Mouse (Mus musculus): ENCODE measurements around the gene Kctd6. TPM values are rescaled to one million over a fixed set of nuclear protein-coding genes. Genes with fewer than 3 reads are reported as not detected.
"Not testable (repeated sequence)": the region's sequence is repeated elsewhere in the genome, so short reads cannot be mapped to it uniquely, and the experiment has no call there.

The Kctd6 gene
- polyA plus RNA-seq (2014; fragmentation: Nextera tagmentation; extraction: Ambion mirVana): 9.1 and 10.4 TPM in 2 replicates

- peak; percentile 98 for ATAC-seq (ENCODE audit: low FRiP score, low TSS enrichment)
- H3K27ac ChIP-seq (ENCODE audit: low read depth, low read length): peak within 1 kb of the TSS; percentile 34; the same call in 1 of the 2 replicates
- H3K4me2 ChIP-seq (replicated peaks; ENCODE audit: low read depth, low read length): peak within 1 kb of the TSS; percentile 84
- H3K27me3 ChIP-seq (ENCODE audit: control insufficient read depth, insufficient read depth, low read length): no peaks in the 10 kb centered on the region
- no peaks in the 10 kb centered on the region for H3K36me3 ChIP-seq (ENCODE audit: control insufficient read depth, insufficient read depth, low read length)
- no peaks in the 10 kb centered on the region for H3K9me3 ChIP-seq (ENCODE audit: control insufficient read depth, low read length)
- peak within 1 kb of the TSS; percentile 69 for H3K4me3 ChIP-seq (ENCODE audit: low read length)
- 2% methylated on average over 22 of the region's 49 CpGs for WGBS
- peaks cover 17% of the 10 kb centered on the region; the same call in 1 of the 2 replicates for H3K4me1 ChIP-seq (ENCODE audit: control insufficient read depth, insufficient read depth, low read length)
- peak within 1 kb of the TSS; percentile 85 for H3K9ac ChIP-seq (ENCODE audit: low read depth, low read length)
Observed at GRCm38 (mm10) chr14:8213803-8214224, at the start of gene Kctd6. Gene Kctd6 (plus strand): TSS chr14:8214140.

- H3K36me3 ChIP-seq (ENCODE audit: control insufficient read depth, insufficient read depth, low read length): peaks cover 68% of the 10 kb centered on the region
- WGBS: 60% methylated on average over 7 of the region's 7 CpGs
- no peak overlapping the region for H3K9ac ChIP-seq (ENCODE audit: low read depth, low read length)
- H3K9me3 ChIP-seq (ENCODE audit: control insufficient read depth, low read length): no peaks in the 10 kb centered on the region
- no peak overlapping the region for H3K4me2 ChIP-seq (replicated peaks; ENCODE audit: low read depth, low read length)
- no peak for ATAC-seq (ENCODE audit: low FRiP score, low TSS enrichment)
- H3K4me3 ChIP-seq (ENCODE audit: low read length): no peak overlapping the region
- no peaks in the 10 kb centered on the region for H3K27me3 ChIP-seq (ENCODE audit: control insufficient read depth, insufficient read depth, low read length)
- no peaks in the 10 kb centered on the region for H3K4me1 ChIP-seq (ENCODE audit: control insufficient read depth, insufficient read depth, low read length)
- H3K27ac ChIP-seq (ENCODE audit: low read depth, low read length): no peak overlapping the region
Observed at GRCm38 (mm10) chr14:8164463-8164862, 49.5 kb upstream of the Kctd6 start.

- Histone ChIP-seq H3K9me3 (ENCODE audit: control insufficient read depth, low read length) (no peaks in the 10 kb centered on the region), H3K36me3 (ENCODE audit: control insufficient read depth, insufficient read depth, low read length) (peaks cover 27% of the 10 kb centered on the region), H3K9ac (ENCODE audit: low read depth, low read length) (peak within 1 kb of the TSS; percentile 91), H3K4me2 (replicated peaks; ENCODE audit: low read depth, low read length) (peak within 1 kb of the TSS; percentile 52), H3K27me3 (ENCODE audit: control insufficient read depth, insufficient read depth, low read length) (no peaks in the 10 kb centered on the region), H3K4me1 (ENCODE audit: control insufficient read depth, insufficient read depth, low read length) (peaks cover 8% of the 10 kb centered on the region), H3K4me3 (ENCODE audit: low read length) (peak within 1 kb of the TSS; percentile 98), H3K27ac (ENCODE audit: low read depth, low read length) (peak within 1 kb of the TSS; percentile 69)
- under 1% methylated on average over 64 of the region's 64 CpGs for WGBS
- peak; percentile 100 for ATAC-seq (ENCODE audit: low FRiP score, low TSS enrichment)
Observed at GRCm38 (mm10) chr14:8172507-8173410, 41.2 kb upstream of the Kctd6 start, which contains the start of gene Pdhb. Gene Pdhb (minus strand): TSS chr14:8173025.

DNA sequence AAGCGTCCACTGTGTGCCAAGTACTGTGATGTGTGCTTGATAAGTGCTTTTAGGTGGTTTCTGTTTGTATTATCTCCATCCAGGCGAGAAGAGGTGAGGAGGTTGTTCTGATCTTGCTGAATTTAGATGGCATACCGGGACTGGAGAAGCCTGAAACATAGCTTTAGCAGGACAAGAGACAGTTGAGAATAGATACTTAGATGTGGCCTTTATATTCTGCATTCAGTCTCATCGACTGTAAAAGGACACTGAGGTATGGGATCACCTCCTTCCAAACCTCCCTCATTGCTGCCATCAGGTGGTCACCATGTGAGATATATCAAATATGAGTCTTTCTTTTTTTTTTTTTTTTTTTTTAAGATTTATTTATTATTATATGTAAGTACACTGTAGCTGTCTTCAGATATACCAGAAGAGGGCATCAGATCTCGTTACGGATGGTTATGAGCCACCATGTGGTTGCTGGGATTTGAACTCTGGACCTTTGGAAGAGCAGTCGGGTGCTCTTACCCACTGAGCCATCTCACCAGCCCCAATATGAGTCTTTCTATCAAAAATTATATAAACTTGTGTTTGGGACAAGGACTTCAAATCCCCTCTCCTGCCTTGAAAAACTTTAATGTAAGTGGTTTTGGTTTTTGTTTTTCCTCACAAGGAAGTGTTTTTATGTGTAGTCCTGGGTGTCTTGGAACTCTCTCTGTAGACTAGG, 40.2 kb upstream of the Kctd6 start:
- not testable (repeated sequence) for H3K4me1 ChIP-seq (ENCODE audit: control insufficient read depth, insufficient read depth, low read length); H3K27me3 ChIP-seq (ENCODE audit: control insufficient read depth, insufficient read depth, low read length); H3K9me3 ChIP-seq (ENCODE audit: control insufficient read depth, low read length)
- Histone ChIP-seq H3K27ac (ENCODE audit: low read depth, low read length) (peak overlapping the region; percentile 60; the same call in 1 of the 2 replicates), H3K4me2 (replicated peaks; ENCODE audit: low read depth, low read length) (peak overlapping the region; percentile 52), H3K9ac (ENCODE audit: low read depth, low read length) (peak overlapping the region; percentile 18; the same call in 1 of the 2 replicates), H3K4me3 (ENCODE audit: low read length) (peak overlapping the region; percentile 98), H3K36me3 (ENCODE audit: control insufficient read depth, insufficient read depth, low read length) (peaks cover 19% of the 10 kb centered on the region)
- ATAC-seq (ENCODE audit: low FRiP score, low TSS enrichment): 0 out of 2 replicates have a peak, but pooled peaks have one; percentile 5
- WGBS: 22% methylated on average over 5 of the region's 7 CpGs

DNA sequence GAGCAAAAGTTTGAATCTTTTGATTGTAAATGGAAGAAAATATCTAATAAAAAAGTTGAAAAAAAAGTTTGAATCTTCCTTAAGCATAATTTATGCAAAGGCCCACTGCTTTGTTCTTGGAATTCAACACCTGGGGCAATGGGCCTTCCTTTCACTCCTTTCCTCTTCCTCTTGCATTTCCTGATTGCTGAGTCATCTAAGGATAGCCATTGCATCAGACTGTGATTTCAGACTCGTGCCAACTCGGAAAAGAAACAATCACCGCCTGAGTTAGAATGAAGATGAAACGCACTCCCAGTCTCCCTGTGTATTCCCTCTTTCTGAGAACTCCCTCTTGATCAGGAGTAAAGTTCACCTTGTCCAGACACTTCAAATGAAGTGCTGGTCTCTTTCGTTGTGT, 39.3 kb upstream of the Kctd6 start:
- Histone ChIP-seq H3K9ac (ENCODE audit: low read depth, low read length) (no peak overlapping the region), H3K4me3 (ENCODE audit: low read length) (no peak overlapping the region), H3K27me3 (ENCODE audit: control insufficient read depth, insufficient read depth, low read length) (no peaks in the 10 kb centered on the region), H3K27ac (ENCODE audit: low read depth, low read length) (no peak overlapping the region), H3K36me3 (ENCODE audit: control insufficient read depth, insufficient read depth, low read length) (peaks cover 9% of the 10 kb centered on the region), H3K4me1 (ENCODE audit: control insufficient read depth, insufficient read depth, low read length) (peaks cover 8% of the 10 kb centered on the region), H3K9me3 (ENCODE audit: control insufficient read depth, low read length) (no peaks in the 10 kb centered on the region), H3K4me2 (replicated peaks; ENCODE audit: low read depth, low read length) (no peak overlapping the region)
- ATAC-seq (ENCODE audit: low FRiP score, low TSS enrichment): no peak
- 81% methylated on average over 5 of the region's 5 CpGs for WGBS

GRCm38 (mm10) chr14:8176251-8176650, 37.7 kb upstream of the Kctd6 start:
- 53% methylated on average over 5 of the region's 5 CpGs for WGBS
- H3K27ac ChIP-seq (ENCODE audit: low read depth, low read length): no peak overlapping the region
- peaks cover 8% of the 10 kb centered on the region for H3K4me1 ChIP-seq (ENCODE audit: control insufficient read depth, insufficient read depth, low read length)
- no peak overlapping the region for H3K9ac ChIP-seq (ENCODE audit: low read depth, low read length)
- no peaks in the 10 kb centered on the region for H3K9me3 ChIP-seq (ENCODE audit: control insufficient read depth, low read length)
- no peak overlapping the region for H3K4me3 ChIP-seq (ENCODE audit: low read length)
- ATAC-seq (ENCODE audit: low FRiP score, low TSS enrichment): no peak
- no peaks in the 10 kb centered on the region for H3K36me3 ChIP-seq (ENCODE audit: control insufficient read depth, insufficient read depth, low read length)
- no peak overlapping the region for H3K4me2 ChIP-seq (replicated peaks; ENCODE audit: low read depth, low read length)
- H3K27me3 ChIP-seq (ENCODE audit: control insufficient read depth, insufficient read depth, low read length): no peaks in the 10 kb centered on the region

- H3K4me2 ChIP-seq (replicated peaks; ENCODE audit: low read depth, low read length): no peak overlapping the region
- no peak overlapping the region for H3K27ac ChIP-seq (ENCODE audit: low read depth, low read length)
- WGBS: 82% methylated on average over 4 of the region's 4 CpGs
- no peak overlapping the region for H3K4me3 ChIP-seq (ENCODE audit: low read length)
- H3K36me3 ChIP-seq (ENCODE audit: control insufficient read depth, insufficient read depth, low read length): no peaks in the 10 kb centered on the region
- no peaks in the 10 kb centered on the region for H3K4me1 ChIP-seq (ENCODE audit: control insufficient read depth, insufficient read depth, low read length)
- H3K27me3 ChIP-seq (ENCODE audit: control insufficient read depth, insufficient read depth, low read length): no peaks in the 10 kb centered on the region
- no peaks in the 10 kb centered on the region for H3K9me3 ChIP-seq (ENCODE audit: control insufficient read depth, low read length)
- ATAC-seq (ENCODE audit: low FRiP score, low TSS enrichment): no peak
- no peak overlapping the region for H3K9ac ChIP-seq (ENCODE audit: low read depth, low read length)
Observed at GRCm38 (mm10) chr14:8180371-8181035, 33.4 kb upstream of the Kctd6 start.

GRCm38 (mm10) chr14:8183330-8183729, 30.6 kb upstream of the Kctd6 start:
- no peaks in the 10 kb centered on the region for H3K9me3 ChIP-seq (ENCODE audit: control insufficient read depth, low read length)
- H3K4me2 ChIP-seq (replicated peaks; ENCODE audit: low read depth, low read length): no peak overlapping the region
- H3K27me3 ChIP-seq (ENCODE audit: control insufficient read depth, insufficient read depth, low read length): no peaks in the 10 kb centered on the region
- H3K4me3 ChIP-seq (ENCODE audit: low read length): no peak overlapping the region
- no peak overlapping the region for H3K27ac ChIP-seq (ENCODE audit: low read depth, low read length)
- WGBS: 62% methylated on average over 3 of the region's 3 CpGs
- no peak overlapping the region for H3K9ac ChIP-seq (ENCODE audit: low read depth, low read length)
- H3K4me1 ChIP-seq (ENCODE audit: control insufficient read depth, insufficient read depth, low read length): no peaks in the 10 kb centered on the region
- H3K36me3 ChIP-seq (ENCODE audit: control insufficient read depth, insufficient read depth, low read length): no peaks in the 10 kb centered on the region
- ATAC-seq (ENCODE audit: low FRiP score, low TSS enrichment): no peak

All from kidney, embryonic 14.5 days (tissue).